Mouse (Mus musculus) kidney, adult 11 months (tissue): Measurements from ENCODE around the gene Rfxank.
A peak's percentile ranks its signal among the peaks of the same experiment; 100 is the strongest.

ENCODE experiments used
- DNase-seq: peaks from one replicate; pipeline ENCODE4 v3.0.0; 2022

The Rfxank gene

GRCm38 (mm10) chr8:70147678-70148607 is 9.0 kb upstream of the Rfxank start:
- DNase-seq, result no peak

- DNase-seq, result no peak
Observed at GRCm38 (mm10) chr8:70139981-70140380, 1.0 kb upstream of the Rfxank start.

GRCm38 (mm10) chr8:70137890-70138289 is 1.1 kb downstream of the Rfxank start:
- no peak for DNase-seq

GRCm38 (mm10) chr8:70136591-70136990 is 2.4 kb downstream of the Rfxank start:
- no peak for DNase-seq

- DNase-seq, result no peak
Observed at GRCm38 (mm10) chr8:70134931-70135330, 4.0 kb downstream of the Rfxank start.

GRCm38 (mm10) chr8:70134086-70134485 is 4.9 kb downstream of the Rfxank start:
- no peak for DNase-seq

GRCm38 (mm10) chr8:70131166-70131883 is 7.6 kb downstream of the Rfxank start, which contains the start of gene Nr2c2ap:
Gene Nr2c2ap, plus strand, starts transcription at chr8:70131333.
- DNase-seq, result peak; percentile 77

GRCm38 (mm10) chr8:70130066-70130465 is 8.9 kb downstream of the Rfxank start:
- DNase-seq, result no peak

- DNase-seq, result peak; percentile 62
Observed at GRCm38 (mm10) chr8:70129309-70129952, 9.5 kb downstream of the Rfxank start.

GRCm38 (mm10) chr8:70128435-70128834 is 10.5 kb downstream of the Rfxank start:
- peak; percentile 51 for DNase-seq

- no peak for DNase-seq
Observed at GRCm38 (mm10) chr8:70124992-70125391, 14.0 kb downstream of the Rfxank start.

GRCm38 (mm10) chr8:70122863-70123262 is 16.1 kb downstream of the Rfxank start:
- no peak for DNase-seq

- peak; percentile 59 for DNase-seq
Observed at GRCm38 (mm10) chr8:70120667-70121066, 18.3 kb downstream of the Rfxank start, which contains the start of gene Ncan. Gene Ncan, minus strand, starts transcription at chr8:70120873.

- no peak for DNase-seq
Observed at GRCm38 (mm10) chr8:70118726-70119700, 19.9 kb downstream of the Rfxank start.

- no peak for DNase-seq
Observed at GRCm38 (mm10) chr8:70117611-70118010, 21.3 kb downstream of the Rfxank start.

GRCm38 (mm10) chr8:70114892-70115291 is 24.1 kb downstream of the Rfxank start:
- DNase-seq, result no peak

- no peak for DNase-seq
Observed at GRCm38 (mm10) chr8:70114488-70114887, 24.5 kb downstream of the Rfxank start.

GRCm38 (mm10) chr8:70112401-70113016 is 26.4 kb downstream of the Rfxank start:
- DNase-seq, result no peak

GRCm38 (mm10) chr8:70111192-70111795 is 27.7 kb downstream of the Rfxank start:
- no peak for DNase-seq

- DNase-seq, result no peak
Observed at GRCm38 (mm10) chr8:70110451-70110850, 28.5 kb downstream of the Rfxank start.

GRCm38 (mm10) chr8:70104922-70105321 is 34.0 kb downstream of the Rfxank start:
- DNase-seq, result no peak
